Mouse (Mus musculus) adipocyte (in vitro differentiated cells): ENCODE data around the gene Stk25.
"Not testable (repeated sequence)": the region's sequence is repeated elsewhere in the genome, so short reads cannot be mapped to it uniquely, and the experiment has no call there.

Experiments used
- DNase-seq: peaks from one replicate; pipeline ENCODE4 v3.0.0-alpha.2; 2016; ENCODE audit warnings: low spot score

Gene Stk25

DNA sequence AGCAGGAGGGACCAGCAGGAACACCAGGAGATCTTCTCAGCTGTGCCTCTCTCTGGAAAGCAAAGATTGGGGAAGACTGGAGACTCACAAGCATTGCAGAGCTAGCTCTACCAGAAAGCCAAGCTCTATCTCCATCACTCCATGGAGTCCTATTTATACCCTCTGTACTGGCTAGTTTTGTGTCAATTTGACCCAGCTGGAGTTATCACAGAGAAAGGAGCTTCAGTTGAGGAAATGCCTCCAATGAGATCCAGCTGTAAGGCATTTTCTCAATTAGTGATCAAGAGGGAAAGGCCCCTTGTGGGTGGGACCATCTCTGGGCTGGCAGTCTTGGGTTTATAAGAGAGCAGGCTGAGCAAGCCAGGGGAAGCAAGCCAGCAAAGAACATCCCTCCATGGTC is at the start of gene Stk25:
Stk25 (minus strand) TSS at position 101 of the 400 bp plus-strand sequence.
- DNase-seq, result not testable (repeated sequence)

DNA sequence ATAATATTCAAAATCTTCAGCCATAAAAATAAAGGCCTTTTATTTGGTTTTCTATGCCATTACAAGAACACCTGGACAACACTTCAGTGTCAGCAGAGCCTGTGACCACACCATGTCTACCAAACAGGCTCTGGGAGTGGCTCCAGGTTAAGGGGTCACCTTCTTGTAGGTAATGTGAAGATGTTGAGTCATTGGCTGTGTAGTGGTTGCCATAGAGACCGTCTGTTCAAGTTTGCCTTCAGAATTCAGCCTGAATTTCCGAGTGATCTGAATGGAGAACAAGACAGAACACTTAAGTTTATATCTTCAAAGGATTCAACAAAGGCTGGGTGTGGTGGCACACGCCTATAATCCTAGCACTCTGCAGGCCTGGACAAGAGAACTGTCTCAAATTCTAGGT is 46.9 kb upstream of the Stk25 start:
- DNase-seq, result no peak

DNA sequence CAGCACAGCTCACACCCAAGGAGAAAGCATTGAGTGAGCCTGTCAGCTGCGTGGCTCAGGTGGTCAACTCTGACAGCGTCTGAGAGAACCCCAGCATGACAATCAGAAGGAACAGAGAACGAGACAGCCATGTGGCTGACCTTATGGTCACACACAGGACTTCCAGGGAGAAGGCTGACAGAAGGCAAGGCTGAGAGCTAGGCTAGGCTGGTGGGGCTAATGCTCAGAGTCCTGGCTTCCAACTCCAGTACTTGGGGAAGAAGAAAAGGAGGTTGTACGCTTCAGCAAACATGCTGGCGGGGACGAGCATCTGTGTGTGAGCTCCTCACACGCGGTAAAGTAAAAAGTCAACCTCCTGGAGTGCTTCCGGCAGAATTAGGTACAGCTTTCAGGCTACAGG is 45.9 kb upstream of the Stk25 start:
- no peak for DNase-seq

DNA sequence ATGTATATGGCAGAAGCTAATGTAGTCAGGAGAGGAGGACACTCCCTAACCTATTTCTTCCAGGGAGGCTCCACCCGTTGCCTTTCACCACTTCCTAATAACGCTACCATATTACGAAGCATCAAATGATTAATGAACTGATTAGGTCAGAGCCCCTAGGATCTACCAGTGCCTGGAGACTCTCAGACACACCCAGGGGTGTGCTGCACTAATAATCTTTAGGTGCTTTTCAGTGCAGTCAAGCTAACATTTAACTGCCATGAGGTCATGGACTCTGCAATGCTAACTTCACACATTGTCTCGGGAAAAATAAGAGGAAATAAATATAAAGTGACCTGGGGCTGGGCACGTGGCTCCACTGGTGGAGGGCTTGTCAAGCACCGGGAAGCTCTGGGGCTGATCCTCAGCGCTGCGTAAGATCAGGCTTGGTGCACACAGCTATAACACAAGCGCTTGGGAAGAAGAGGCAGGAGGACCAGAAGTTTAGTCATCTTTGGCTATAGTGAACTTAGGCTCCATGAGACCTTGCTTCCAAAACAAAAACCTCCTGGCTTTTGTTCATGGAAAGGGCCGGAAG is 45.1 kb upstream of the Stk25 start:
- no peak for DNase-seq

DNA sequence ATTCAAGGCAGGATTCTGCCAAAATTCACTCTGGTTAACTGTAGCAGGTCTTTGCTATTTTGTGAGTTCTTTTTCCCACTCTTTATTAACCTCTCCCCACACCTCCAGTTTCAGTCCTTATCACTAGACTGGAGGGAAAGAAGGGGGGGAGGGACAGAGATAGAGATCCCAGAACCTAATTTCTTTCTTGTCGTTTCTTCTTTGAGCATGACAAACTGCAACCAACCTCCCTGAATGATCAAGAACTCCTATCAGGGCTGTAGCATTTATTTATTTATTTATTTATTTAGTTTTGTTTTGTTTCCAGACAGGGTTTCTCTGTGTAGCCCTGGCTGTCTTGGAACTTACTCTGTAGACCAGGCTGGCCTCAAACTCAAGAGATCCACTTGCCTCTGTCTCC is 43.6 kb upstream of the Stk25 start:
- DNase-seq, result no peak

DNA sequence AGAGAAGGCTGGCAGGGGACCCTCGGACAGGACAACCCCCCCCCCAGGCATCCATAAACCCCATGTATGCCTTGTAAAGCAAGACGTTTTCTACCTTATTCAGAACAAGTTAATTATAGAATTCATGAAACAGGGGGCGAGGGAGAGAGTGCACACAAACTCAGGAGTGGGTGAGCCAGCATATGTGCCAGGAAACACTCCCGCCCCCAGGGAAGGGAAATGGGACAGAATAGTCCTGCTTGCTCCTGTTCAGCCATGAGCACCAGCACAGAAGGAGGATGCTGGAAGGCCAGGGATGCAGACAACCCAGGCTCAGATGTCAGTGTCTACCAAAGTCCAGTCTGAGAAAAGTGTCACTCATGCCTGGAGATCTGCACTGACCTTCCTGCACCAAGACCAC is 40.7 kb upstream of the Stk25 start:
- no peak for DNase-seq

DNA sequence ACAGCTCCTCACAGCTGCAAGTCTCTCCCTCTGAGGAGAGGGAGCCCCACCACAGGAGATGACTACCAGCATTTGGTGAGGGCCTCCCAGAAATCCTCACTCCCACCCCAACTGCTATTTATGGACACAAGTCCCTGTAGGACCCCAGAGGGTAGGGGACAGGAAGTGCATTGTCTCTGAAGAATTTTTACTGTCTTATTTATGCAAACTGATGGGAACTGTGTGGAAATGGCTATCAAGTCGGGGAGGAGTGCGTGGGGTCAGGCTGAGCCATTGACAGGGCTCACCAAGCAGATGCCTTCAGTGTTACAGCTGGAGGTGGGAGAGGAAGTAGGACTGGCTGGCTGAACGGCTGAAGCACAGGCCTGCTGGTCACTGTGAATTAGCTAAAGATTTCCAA is 38.9 kb upstream of the Stk25 start:
- DNase-seq, result no peak

DNA sequence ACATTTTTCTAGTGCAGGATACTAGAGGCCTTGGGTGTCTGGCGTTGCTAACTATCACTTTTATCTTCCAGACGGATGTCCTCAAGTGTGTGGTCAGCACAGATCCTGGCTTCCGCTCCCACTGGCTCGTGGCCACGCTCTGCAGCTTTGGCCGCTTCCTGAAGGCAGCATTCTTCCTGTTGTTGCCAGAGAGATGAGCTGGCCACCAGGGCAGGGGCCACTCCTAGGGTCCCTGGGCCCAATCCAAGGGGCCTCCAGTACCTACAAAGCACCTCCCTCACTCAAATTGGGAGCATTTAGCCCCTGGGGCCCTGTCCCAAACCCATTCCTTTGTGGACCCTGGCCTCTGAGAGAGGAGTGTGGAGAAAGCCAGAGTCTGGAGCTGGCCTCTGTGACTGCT is 36.5 kb upstream of the Stk25 start:
- peak; percentile 51 for DNase-seq

DNA sequence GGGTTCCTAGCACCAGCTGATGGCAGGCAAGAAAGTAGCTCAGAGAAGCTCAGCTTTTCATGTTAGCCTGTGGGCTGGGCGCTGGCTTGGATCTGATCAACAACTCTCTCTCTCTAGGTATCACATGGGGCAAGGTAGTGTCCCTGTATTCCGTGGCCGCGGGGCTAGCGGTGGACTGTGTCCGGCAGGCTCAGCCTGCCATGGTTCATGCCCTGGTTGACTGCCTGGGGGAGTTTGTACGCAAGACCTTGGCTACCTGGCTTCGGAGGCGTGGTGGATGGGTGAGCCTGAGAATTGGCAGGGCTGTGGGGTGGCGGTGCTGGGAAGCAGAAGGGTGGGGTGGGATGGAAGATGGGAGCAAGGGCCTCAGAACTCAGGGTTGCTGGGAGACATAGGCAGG is 35.5 kb upstream of the Stk25 start:
- no peak for DNase-seq

DNA sequence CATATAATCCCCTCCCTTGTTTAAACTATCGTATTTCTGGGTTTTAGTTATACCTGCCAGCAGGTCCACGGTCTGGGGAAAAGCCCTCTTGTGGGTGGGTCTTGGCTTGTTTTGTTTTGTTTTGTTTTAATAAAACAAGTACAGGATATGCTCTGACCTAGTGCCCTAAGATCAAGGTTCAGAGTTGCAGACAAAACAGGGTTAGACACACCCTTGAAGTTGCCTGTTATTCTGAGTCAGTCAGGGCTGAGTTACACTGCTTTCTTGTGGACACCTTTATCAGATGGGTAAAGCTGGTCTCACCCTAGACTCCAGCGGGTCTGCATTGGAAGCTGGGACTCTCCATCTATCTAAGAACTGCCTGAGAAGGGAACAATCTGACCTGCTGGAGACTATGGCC is 35.0 kb upstream of the Stk25 start:
- no peak for DNase-seq

DNA sequence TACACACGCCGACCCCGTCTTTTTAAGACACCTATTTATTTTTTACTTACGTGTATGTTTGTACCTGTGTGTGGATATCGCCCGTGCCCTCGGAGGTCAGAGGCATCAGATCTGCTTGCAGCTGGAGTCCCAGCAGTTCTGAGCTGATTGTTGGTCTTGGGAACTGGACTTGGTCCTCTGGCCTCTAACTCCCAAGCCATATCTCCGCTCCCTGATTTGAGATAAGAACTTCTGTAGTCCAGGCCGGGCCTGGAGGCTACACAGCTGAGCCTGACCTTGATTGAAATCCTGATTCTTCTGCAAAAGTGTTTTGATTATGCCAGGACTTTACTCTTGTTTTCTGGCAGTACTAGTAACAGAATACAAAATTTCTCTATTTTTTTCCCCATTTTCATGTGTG is 34.3 kb upstream of the Stk25 start:
- DNase-seq, result no peak

DNA sequence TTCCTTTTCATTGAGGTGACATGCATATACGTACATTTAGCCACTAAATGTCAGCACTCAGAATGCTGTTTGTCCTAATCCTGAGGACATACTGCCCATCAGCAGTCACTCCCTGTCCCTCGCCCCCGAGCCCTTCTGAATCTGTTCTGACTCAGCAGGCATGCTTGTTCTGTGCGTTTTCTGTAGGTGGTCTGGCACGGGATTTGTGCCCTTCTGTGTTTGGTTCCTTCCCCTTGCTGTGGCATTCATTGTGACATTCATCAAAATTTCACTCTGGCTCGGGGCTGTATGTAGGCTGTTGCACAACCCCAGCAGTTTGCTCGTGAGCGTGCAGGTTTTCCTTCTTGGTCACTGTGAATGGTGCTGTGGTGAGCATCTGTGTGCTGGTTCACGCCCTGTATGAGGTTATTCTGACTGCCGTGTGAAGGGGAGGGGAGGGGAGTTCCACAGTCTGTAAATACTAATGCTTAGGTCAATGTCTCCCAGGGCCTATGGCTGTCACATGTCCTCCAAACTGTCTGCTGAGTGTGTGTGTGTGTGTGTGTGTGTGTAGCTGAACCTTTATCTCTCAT is 33.4 kb upstream of the Stk25 start:
- DNase-seq, result peak; percentile 29

DNA sequence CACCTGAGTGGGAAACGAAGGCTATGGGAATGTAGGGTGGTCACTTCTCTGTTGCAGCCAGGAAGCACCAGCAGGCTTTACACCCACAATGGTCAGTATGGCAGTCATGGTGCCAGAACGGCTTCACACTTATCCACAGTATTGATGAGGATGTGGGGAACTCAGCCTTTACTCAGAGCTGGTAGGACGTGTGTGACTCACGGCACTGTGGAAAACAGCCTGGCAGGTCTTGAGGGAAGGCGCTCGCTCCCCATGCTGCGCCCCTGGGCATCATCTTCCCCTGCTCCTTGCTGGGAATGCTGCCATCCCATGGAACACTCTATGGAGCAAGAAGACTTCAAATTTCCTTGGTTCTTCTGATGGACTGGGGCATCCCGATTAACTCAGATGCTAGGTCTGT is 32.6 kb upstream of the Stk25 start:
- no peak for DNase-seq

DNA sequence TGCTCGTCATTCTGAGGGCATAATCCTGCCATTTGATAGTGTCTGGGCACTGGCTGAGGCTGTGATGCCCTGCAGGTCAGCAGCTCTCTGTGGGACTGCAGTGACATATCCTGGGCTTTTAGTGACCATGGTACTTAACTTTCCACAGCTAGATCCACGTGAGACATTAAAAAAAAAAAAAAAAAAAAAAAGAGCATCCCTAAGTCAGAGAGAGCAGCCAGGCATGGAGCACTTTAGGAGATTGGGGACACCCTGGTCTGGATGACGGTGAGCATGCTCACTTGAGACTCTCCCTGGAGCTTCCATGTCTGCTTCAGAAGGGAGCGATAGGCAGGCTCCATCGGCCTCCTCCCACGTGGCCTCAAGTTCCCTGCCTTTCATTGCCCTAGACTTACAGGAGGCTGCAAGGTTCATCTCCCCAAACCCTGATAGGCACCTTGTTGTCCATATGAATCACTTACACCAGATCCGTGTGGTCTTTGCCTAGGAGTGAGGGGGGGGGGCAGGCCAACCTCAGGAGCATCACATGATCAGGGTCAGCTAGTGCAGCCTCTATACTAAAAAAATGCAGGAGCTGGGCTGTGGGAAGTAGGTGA is 31.5 kb upstream of the Stk25 start:
- DNase-seq, result no peak

DNA sequence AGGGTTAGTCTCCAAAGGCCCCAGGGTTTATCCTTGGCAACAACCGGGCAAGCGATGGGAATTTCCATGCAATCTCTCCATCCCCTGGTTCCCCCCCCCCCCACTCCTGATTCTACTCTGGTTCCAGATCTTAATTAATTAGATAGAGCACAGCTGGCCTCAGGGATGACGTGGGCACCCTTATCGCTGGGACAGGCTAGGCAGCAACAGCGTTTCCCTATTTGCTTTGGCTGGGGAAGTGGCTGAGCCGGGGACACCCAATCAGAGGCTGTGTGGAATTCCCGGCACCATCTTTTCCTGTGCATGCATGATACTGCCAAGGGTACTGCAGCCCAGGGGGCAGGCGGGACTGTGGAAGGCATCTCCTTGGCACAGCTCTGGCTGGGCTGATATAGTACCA is 29.7 kb upstream of the Stk25 start:
- DNase-seq, result no peak

DNA sequence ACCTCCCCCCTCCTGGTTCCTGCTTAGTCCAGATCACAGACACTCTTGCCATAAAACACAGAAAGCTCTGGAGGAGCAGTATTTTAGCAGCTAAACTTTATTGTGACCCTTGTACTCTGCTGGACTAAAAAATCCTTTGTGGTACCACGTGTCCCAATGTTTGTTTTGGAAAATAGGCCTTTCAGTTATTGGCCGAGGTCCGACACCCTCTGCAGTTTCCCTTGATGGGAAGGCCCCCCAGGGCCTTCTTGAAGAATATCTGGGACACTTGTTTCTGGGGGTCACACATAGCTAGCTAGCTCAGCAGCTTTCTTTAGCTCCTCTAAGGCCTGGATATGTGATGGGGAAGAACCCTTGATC is 28.5 kb upstream of the Stk25 start:
- DNase-seq, result peak; percentile 67

DNA sequence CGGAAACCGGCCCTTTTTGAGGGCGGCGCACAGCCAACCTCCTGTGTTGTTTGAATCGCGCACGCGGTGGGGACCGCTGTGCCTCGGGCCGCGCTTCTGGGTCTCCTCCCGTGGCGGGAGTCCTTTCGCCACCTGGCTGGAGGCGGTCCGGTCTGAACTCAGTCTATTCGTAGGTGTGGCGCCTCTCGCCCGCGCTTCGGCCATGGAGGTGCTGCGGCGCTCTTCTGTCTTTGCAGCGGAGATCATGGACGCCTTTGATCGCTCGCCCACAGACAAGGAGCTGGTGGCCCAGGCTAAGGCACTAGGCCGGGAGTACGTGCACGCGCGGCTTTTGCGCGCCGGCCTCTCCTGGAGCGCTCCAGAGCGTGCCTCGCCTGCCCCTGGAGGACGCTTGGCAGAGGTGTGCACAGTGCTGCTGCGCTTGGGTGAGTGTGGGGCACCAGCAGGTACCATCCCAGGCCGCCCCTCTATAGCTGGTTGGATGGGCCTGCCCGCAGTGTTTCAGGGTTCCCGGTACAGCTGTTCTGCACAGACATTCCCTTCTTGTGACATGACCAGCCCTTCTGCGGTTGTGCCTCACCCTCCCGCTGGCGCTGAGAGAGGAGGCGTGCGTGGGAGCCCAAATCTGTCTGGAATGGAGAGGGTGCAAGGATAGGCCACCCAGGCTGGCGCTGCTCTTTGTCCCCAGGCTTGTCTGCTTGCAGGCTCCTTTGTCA is 27.9 kb upstream of the Stk25 start:
- DNase-seq, result no peak

DNA sequence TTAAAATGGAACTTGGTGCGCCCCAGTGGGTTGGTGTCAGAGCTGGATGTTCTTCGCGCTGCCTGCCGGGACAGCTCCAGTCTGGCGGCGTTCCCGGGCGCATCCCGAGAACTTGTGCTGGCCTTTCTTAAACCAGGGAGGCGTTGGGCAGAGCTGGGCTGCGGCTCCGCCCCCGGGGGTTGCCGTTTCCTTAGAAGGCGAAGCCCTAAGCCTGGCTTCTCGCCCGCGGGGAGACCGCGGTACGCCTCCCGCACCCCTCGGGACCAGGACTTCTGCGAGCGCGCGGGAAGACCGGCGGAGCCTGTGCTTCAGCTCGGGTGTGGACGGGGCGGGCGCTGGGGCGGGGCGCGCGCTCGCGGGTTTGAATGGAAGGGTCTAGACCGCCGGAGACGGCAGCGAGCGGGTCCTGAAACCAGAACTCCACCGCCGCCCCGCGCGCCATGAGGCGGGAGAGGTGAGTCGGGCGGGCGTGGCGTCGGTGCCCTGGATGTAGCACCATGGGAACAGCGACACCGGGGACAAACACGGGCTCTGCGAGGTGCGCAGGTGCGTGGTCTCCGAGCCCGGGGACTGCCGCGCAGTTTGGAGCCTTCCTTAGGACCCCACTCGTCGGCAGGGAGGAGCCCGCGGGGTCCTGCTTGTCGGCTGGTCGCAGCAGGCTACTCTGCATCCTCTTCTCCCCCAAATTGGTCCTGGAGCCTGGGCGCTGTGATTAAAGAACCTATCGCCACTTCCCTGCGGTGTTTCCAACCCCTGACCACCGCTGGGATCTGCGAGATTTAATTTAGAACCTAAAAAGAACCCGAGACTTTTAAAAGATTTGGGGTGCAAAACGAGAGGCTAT is 27.2 kb upstream of the Stk25 start, which contains the start of gene Bok:
Bok (plus strand) TSS at position 260 of the 844 bp plus-strand sequence.
- DNase-seq, result peak; percentile 87

DNA sequence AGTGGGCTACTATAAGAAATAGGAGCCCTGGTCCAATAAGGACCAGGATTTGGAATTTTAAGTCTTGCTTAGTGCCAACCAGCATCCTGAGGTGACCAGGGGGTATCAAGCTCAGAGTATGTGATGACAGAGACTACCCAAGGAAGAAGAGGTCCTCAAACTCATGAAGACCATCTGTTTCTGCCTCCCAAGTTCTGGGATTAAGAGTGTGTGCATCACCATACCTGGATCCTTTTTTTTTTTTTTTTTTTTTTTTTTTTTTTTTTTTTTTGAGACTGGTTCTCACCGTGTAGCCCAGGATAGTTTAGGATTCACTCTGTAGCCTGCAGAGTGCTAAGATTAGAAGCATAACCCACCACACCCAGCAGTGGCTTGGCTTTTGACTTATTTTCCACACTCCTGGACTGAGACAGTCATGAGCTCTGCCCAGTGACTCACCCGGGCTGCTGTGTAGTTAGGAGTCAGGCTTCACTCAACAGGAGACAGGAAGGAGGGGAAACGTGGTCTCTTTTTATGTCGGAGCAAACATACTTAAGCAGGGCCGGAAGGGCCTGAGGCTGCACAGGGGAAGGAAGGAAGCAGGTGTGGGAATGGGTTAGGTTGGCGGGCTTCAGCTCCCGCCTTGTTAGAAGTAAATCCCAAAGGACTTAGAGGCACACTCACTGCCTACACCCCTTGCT is 21.6 kb upstream of the Stk25 start:
- peak; percentile 65 for DNase-seq

DNA sequence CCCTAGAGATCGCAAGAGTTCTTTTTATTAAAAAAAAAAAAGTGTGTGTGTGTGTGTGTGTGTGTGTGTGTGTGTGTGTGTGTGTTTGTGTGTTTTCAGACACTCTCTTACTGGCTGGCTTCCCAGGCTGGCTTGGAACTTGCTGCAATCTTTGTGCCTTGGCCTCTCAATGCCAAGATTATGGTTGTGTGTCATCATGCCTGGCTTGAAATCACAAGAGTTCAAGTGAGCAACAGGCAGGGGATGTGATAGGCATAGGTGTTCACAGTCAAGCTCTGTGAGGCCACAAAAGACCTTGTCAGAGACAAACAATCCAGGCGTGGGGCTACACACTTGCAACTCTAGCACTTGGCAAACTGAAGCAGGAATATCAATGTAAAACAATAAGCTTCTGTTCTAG is 19.9 kb upstream of the Stk25 start:
- peak; percentile 99 for DNase-seq

DNA sequence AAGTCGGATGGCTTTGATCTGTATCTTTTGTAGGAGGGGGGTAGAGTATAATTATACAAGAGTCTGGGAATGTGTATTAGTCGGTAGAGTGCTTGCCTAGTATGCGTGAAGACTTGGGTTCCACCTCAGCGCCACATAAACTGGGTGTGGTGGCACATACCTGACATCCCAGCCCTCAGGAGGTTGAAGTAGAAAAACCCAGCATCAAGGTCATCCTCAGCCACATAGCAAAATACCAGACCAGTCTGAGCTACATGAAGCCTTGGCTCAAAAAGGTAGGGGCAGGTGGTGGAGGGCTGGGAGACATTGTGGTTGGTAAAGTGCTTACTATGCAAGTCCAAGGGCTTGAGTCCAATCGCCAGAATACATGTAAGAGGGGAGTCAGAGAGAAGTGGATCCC is 14.2 kb upstream of the Stk25 start:
- DNase-seq, result no peak

DNA sequence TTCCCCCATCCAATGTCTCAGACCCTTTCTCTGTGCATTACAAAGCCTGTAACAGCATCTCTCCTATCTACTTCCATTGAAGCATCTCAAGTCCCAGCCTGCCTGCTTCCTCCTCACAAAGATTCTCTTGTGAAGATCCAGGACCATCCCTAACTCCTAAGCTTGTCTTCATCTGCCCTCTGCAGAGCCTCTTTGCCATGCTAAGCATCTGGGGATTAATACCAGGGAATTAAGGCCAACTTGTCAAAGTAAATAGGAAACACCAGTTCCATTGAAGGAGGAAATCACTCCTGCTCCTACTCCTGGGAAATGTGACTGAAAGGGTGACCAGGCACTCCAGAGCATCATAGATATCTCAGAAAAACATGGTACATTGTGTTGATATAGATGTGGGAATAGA is 11.5 kb upstream of the Stk25 start:
- DNase-seq, result no peak
